Mouse (Mus musculus): ENCODE measurements around the gene Pln.

Gene Pln

GRCm38 (mm10) chr10:53337162-53337923, at the start of gene Pln:
Gene Pln (plus strand): TSS chr10:53337667.
- DNase-seq (ENCODE audit: low spot score) = no peak

DNA sequence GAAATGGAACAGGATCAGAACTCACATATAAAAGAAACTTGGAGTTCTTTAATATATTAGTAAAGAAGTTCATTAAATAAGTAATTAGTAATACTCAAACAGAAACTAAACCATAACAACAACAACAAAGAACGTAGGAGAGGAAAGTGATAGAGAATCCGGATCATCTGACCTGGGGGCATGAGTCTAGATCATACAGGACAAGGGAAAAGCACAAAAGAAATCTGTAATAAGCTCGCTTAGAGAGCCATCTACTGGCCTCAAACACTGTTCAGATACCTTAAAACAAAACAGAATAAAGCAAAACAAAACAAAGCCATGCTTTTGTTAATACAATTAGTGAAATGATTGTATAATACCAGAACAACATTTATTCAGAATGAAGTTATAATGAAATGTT, 31.6 kb upstream of the Pln start:
- DNase-seq (ENCODE audit: low spot score) = peak; percentile 14

DNA sequence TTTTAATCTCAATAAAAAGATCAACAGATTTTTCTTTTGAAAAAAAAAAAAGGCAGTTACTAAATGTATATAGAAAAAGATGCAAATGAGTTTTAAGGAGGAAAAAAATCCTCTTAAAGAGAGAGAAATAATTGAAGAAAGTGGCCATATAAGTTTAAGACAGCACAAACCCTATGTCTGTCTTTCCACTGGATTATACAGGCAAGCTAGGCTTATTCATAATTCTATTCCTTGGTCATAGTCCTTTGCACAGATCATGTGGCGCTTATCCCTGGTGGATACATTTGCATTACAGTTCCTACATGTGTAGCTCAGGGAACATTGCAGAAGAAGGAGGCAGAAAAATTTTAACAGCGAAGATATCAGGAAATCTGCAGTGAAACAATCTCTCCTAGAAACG, 30.8 kb upstream of the Pln start:
- no peak for DNase-seq (ENCODE audit: low spot score)

GRCm38 (mm10) chr10:53323367-53323766, 14.1 kb upstream of the Pln start:
- no peak for DNase-seq (ENCODE audit: low spot score)

GRCm38 (mm10) chr10:53324663-53325062, 12.8 kb upstream of the Pln start:
- DNase-seq (ENCODE audit: low spot score) = no peak

GRCm38 (mm10) chr10:53326367-53326766, 11.1 kb upstream of the Pln start:
- DNase-seq (ENCODE audit: low spot score) = no peak

DNA sequence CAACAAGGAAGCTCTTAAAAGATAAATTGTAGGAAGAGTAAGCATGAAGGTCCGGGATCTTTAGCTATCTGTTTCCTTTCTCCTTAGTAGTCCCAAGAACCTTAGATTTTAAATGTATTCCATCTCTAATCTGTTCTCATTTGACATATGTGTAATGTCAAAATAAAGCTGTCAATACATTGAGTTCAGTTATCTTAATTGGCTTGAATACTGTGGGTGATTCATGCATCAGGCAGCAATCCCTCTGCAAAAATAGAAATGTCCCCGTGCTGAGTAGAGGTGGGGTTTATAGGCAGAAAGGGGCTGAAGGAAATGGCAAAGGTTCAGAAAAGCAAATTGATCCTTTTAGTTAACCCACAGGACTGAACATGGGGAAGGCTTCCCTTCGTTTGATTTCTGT, 8.2 kb upstream of the Pln start:
- no peak for DNase-seq (ENCODE audit: low spot score)

DNA sequence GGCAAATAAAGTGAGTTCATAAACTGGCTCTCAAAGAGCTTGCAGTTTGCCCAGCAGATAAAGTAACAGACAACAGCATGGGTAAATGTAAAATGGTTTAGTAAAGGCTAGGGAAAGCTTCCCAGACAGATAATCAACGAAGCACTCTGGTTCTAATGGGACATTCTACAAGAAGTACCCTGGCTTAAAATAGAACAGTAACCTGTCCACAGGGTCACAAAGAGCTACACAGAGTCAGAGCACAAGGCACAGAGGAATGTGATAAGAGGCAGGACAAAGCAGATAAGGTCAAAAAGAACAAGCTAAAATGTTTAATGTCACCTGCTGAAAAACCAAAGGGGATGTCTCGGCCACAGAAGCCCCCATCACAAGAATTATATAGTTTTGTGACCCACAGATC, 4.7 kb upstream of the Pln start:
- DNase-seq (ENCODE audit: low spot score) = no peak

- no peak for DNase-seq (ENCODE audit: low spot score)
These were observed 2.2 kb upstream of the Pln start for GRCm38 (mm10) chr10:53335266-53335665.

- DNase-seq (ENCODE audit: low spot score) = no peak
These were observed 1.5 kb upstream of the Pln start for GRCm38 (mm10) chr10:53335974-53336373.

GRCm38 (mm10) chr10:53339045-53339444, 1.6 kb downstream of the Pln start:
- DNase-seq (ENCODE audit: low spot score) = no peak

- peak; percentile 19 for DNase-seq (ENCODE audit: low spot score)
These were observed 4.0 kb downstream of the Pln start for GRCm38 (mm10) chr10:53341288-53341965.

GRCm38 (mm10) chr10:53342166-53342728, 4.8 kb downstream of the Pln start:
- DNase-seq (ENCODE audit: low spot score) = no peak

GRCm38 (mm10) chr10:53343384-53343783, 5.9 kb downstream of the Pln start:
- no peak for DNase-seq (ENCODE audit: low spot score)

- no peak for DNase-seq (ENCODE audit: low spot score)
These were observed 6.4 kb downstream of the Pln start for GRCm38 (mm10) chr10:53343865-53344264.

DNA sequence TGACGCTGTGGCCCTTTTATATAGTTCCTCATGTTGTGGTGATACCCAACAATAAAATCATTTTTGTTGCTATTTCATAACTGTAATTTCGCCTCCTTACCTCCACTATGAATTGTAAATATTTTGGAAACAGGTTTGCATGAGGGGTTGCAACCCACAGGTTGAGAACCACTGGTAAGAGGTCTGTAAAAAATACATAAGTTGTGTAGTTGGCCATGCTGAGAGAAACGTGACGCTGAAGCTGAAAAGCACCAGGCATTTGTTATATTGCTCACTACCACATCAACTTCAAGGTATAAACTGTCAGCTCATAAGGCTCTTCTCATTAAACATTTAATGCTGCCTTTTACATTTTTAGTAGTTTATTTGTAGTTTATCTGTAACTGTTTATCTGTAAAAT, 8.0 kb downstream of the Pln start:
- no peak for DNase-seq (ENCODE audit: low spot score)

GRCm38 (mm10) chr10:53346506-53346905, 9.0 kb downstream of the Pln start:
- peak; percentile 65 for DNase-seq (ENCODE audit: low spot score)

DNA sequence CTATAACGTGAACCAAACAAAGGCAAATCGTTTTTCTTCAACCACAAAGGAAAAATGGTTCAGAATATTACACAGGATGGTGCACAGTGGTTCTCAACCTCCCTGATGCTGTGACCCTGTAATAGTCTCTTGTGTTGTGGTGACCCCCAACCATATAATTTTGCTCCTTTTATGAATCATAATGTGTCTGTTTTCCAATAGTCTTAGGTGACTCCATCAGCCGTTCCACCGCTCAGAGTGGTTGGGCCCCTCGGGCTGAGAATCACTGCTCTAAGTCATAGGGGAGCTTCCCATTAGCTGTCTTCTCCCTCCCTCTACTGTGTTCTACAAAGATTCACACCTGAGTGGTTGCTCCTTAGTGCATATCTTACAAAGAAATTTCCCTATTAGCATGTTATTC, 9.4 kb downstream of the Pln start:
- DNase-seq (ENCODE audit: low spot score) = no peak

DNA sequence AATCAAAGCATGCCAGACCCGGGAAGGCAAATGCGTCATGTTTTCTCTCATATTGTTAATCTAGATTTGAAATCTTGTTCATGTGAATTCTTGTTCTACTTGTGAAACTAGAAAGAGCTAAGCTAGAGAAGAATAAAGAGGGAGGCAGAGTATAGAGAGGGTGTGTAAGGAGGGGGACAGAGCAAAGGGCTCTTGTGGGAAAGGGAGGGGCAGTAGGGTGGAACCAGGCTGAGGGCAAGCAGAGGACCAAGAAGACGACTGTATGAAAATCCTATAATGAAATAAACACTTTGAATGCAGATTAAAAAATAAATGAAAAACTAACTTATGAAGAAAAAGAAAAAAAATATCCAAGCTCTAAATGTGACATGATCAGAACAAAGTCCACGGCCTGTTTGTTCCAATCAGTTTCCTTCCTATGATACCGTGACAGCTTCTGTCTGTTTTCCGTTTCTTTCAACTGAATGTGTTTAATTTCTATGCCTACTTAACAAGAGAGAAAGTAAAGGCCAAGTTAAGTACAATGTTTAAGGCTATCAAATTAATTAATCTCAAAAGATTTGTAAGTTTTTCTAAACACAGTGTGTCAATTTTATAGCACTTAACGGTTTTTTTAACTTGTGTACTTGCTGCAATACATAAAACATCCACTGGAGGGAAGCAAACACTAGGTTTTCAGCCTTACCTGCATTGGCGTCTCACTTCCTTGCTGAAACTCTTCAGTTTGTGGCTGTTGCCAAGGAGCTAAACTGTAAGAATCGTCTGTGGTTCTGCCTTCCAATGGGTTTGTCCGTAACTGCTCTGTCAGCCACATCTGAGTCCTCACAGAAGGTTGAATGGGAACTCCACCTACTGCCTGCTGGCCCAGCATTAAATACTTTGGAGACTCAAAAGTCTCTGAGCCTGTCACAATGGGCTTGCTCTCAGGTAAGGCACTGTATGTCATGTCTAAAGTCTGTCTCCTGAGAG, 10.6 kb downstream of the Pln start:
- DNase-seq (ENCODE audit: low spot score) = peak; percentile 76

- no peak for DNase-seq (ENCODE audit: low spot score)
These were observed 11.8 kb downstream of the Pln start for GRCm38 (mm10) chr10:53349254-53349653.

DNA sequence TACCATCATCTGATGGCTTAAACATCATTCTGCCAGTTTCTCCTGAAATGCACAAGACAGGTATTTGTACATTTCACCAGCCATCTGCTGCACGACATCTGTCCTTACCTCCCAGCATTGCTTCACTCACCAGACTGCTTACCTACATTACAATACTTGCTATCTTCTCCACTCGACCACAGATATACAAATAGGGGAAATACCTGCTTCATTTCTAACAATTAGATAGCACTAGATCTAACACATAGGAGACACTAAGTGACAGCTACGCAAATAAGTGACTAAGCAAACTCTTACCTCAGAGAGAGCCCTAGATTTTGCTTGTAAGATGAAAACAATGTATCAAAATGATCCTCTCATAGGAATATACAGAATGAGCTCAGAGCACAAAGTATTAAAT, 16.2 kb downstream of the Pln start:
- DNase-seq (ENCODE audit: low spot score) = no peak

GRCm38 (mm10) chr10:53359016-53359415, 21.5 kb downstream of the Pln start:
- DNase-seq (ENCODE audit: low spot score) = no peak

Measured in layer of hippocampus, adult 11-12 months (tissue).